Mouse (Mus musculus): ENCODE data around the gene 4921504E06Rik.

GRCm38 (mm10) chr2:19529428-19529827 is 24.3 kb downstream of the 4921504E06Rik start:
- TF ChIP-seq POLR2A (IDR thresholded peaks at IDR 0.05; ENCODE audit: extremely low read depth, insufficient read depth, low read length) (no peak), CTCF (IDR thresholded peaks at IDR 0.05; ENCODE audit: extremely low read depth, insufficient read depth, low read length) (no peak)

All from cortical plate, adult 2 months (tissue).